Mouse (Mus musculus): ENCODE measurements around the gene Pdlim3. TPM values are rescaled to one million over a fixed set of nuclear protein-coding genes. Genes with fewer than 3 reads are reported as not detected.

The Pdlim3 gene
- polyA plus RNA-seq, 1 experiment from 2014 or later = 30.5 TPM

GRCm38 (mm10) chr8:45885775-45886174 is 514 bp downstream of the Pdlim3 start:
- H3K27ac ChIP-seq (replicated peaks; ENCODE audit: low read depth, low read length) = no peak overlapping the region
- H3K27me3 ChIP-seq (ENCODE audit: control insufficient read depth, insufficient read depth, low read length) = 0 out of 2 replicates have a peak, but pooled peaks cover 13% of the 10 kb centered on the region
- 0 out of 2 replicates have a peak, but pooled peaks cover 7% of the 10 kb centered on the region for H3K4me1 ChIP-seq (ENCODE audit: control insufficient read depth, insufficient read depth, low read length)
- H3K4me3 ChIP-seq (replicated peaks; ENCODE audit: low read depth, low read length) = peak overlapping the region; percentile 25
- WGBS = 48% methylated on average over 2 of the region's 2 CpGs
- ATAC-seq (ENCODE audit: low FRiP score, low TSS enrichment) = peak; percentile 50; the same call in 1 of the 2 replicates
- no peaks in the 10 kb centered on the region for H3K36me3 ChIP-seq (ENCODE audit: control insufficient read depth, insufficient read depth, low read length)
- DNase-seq = peak; percentile 19
- H3K9ac ChIP-seq (replicated peaks; ENCODE audit: low read length) = peak overlapping the region; percentile 3; the same call in 1 of the 2 replicates
- H3K9me3 ChIP-seq (ENCODE audit: control insufficient read depth, low read length) = no peaks in the 10 kb centered on the region
- peak overlapping the region; percentile 55 for H3K4me2 ChIP-seq (ENCODE audit: low read length)

GRCm38 (mm10) chr8:45889737-45890136 is 4.5 kb downstream of the Pdlim3 start:
- Histone ChIP-seq H3K4me3 (replicated peaks; ENCODE audit: low read depth, low read length) (no peak overlapping the region), H3K27ac (replicated peaks; ENCODE audit: low read depth, low read length) (no peak overlapping the region), H3K4me2 (ENCODE audit: low read length) (no peak overlapping the region), H3K9me3 (ENCODE audit: control insufficient read depth, low read length) (no peaks in the 10 kb centered on the region), H3K4me1 (ENCODE audit: control insufficient read depth, insufficient read depth, low read length) (0 out of 2 replicates have a peak, but pooled peaks cover 7% of the 10 kb centered on the region), H3K27me3 (ENCODE audit: control insufficient read depth, insufficient read depth, low read length) (0 out of 2 replicates have a peak, but pooled peaks cover 5% of the 10 kb centered on the region), H3K36me3 (ENCODE audit: control insufficient read depth, insufficient read depth, low read length) (no peaks in the 10 kb centered on the region), H3K9ac (replicated peaks; ENCODE audit: low read length) (no peak overlapping the region)
- DNase-seq (no peak), ATAC-seq (ENCODE audit: low FRiP score, low TSS enrichment) (no peak)
- 96% methylated on average over 7 of the region's 7 CpGs for WGBS

- no peak overlapping the region for H3K9ac ChIP-seq (replicated peaks; ENCODE audit: low read length)
- peaks cover 5% of the 10 kb centered on the region; the same call in 1 of the 2 replicates for H3K9me3 ChIP-seq (ENCODE audit: control insufficient read depth, low read length)
- 82% methylated on average over 3 of the region's 3 CpGs for WGBS
- no peaks in the 10 kb centered on the region for H3K36me3 ChIP-seq (ENCODE audit: control insufficient read depth, insufficient read depth, low read length)
- H3K4me1 ChIP-seq (ENCODE audit: control insufficient read depth, insufficient read depth, low read length) = no peaks in the 10 kb centered on the region
- no peak overlapping the region for H3K27ac ChIP-seq (replicated peaks; ENCODE audit: low read depth, low read length)
- no peak overlapping the region for H3K4me2 ChIP-seq (ENCODE audit: low read length)
- H3K27me3 ChIP-seq (ENCODE audit: control insufficient read depth, insufficient read depth, low read length) = no peaks in the 10 kb centered on the region
- ATAC-seq (ENCODE audit: low FRiP score, low TSS enrichment) (no peak), DNase-seq (no peak)
- no peak overlapping the region for H3K4me3 ChIP-seq (replicated peaks; ENCODE audit: low read depth, low read length)
These were observed 11.3 kb downstream of the Pdlim3 start for GRCm38 (mm10) chr8:45896590-45896989.

GRCm38 (mm10) chr8:45899783-45900182 is 14.5 kb downstream of the Pdlim3 start:
- Histone ChIP-seq H3K4me1 (ENCODE audit: control insufficient read depth, insufficient read depth, low read length) (no peaks in the 10 kb centered on the region), H3K9me3 (ENCODE audit: control insufficient read depth, low read length) (peaks cover 5% of the 10 kb centered on the region; the same call in 1 of the 2 replicates), H3K9ac (replicated peaks; ENCODE audit: low read length) (no peak overlapping the region), H3K27me3 (ENCODE audit: control insufficient read depth, insufficient read depth, low read length) (no peaks in the 10 kb centered on the region), H3K36me3 (ENCODE audit: control insufficient read depth, insufficient read depth, low read length) (no peaks in the 10 kb centered on the region), H3K27ac (replicated peaks; ENCODE audit: low read depth, low read length) (no peak overlapping the region), H3K4me2 (ENCODE audit: low read length) (no peak overlapping the region), H3K4me3 (replicated peaks; ENCODE audit: low read depth, low read length) (no peak overlapping the region)
- DNase-seq (peak; percentile 32), ATAC-seq (ENCODE audit: low FRiP score, low TSS enrichment) (no peak)
- WGBS = 52% methylated on average over 3 of the region's 3 CpGs

GRCm38 (mm10) chr8:45901626-45902025 is 16.4 kb downstream of the Pdlim3 start:
- no peak overlapping the region for H3K27ac ChIP-seq (replicated peaks; ENCODE audit: low read depth, low read length)
- H3K27me3 ChIP-seq (ENCODE audit: control insufficient read depth, insufficient read depth, low read length) = no peaks in the 10 kb centered on the region
- WGBS = 79% methylated on average over 8 of the region's 8 CpGs
- no peak overlapping the region for H3K9ac ChIP-seq (replicated peaks; ENCODE audit: low read length)
- no peaks in the 10 kb centered on the region for H3K4me1 ChIP-seq (ENCODE audit: control insufficient read depth, insufficient read depth, low read length)
- ATAC-seq (ENCODE audit: low FRiP score, low TSS enrichment) = no peak
- H3K4me2 ChIP-seq (ENCODE audit: low read length) = no peak overlapping the region
- no peak for DNase-seq
- no peaks in the 10 kb centered on the region for H3K9me3 ChIP-seq (ENCODE audit: control insufficient read depth, low read length)
- H3K36me3 ChIP-seq (ENCODE audit: control insufficient read depth, insufficient read depth, low read length) = no peaks in the 10 kb centered on the region
- H3K4me3 ChIP-seq (replicated peaks; ENCODE audit: low read depth, low read length) = no peak overlapping the region

GRCm38 (mm10) chr8:45903659-45904058 is 18.4 kb downstream of the Pdlim3 start:
- Histone ChIP-seq H3K27me3 (ENCODE audit: control insufficient read depth, insufficient read depth, low read length) (no peaks in the 10 kb centered on the region), H3K4me2 (ENCODE audit: low read length) (no peak overlapping the region), H3K36me3 (ENCODE audit: control insufficient read depth, insufficient read depth, low read length) (no peaks in the 10 kb centered on the region), H3K9ac (replicated peaks; ENCODE audit: low read length) (no peak overlapping the region), H3K27ac (replicated peaks; ENCODE audit: low read depth, low read length) (no peak overlapping the region), H3K4me3 (replicated peaks; ENCODE audit: low read depth, low read length) (no peak overlapping the region), H3K4me1 (ENCODE audit: control insufficient read depth, insufficient read depth, low read length) (no peaks in the 10 kb centered on the region), H3K9me3 (ENCODE audit: control insufficient read depth, low read length) (no peaks in the 10 kb centered on the region)
- no peak for ATAC-seq (ENCODE audit: low FRiP score, low TSS enrichment)
- whole genome bisulfite sequencing = 42% methylated on average over 3 of the region's 3 CpGs
- no peak for DNase-seq

GRCm38 (mm10) chr8:45905591-45906250 is 20.5 kb downstream of the Pdlim3 start:
- H3K4me2 ChIP-seq (ENCODE audit: low read length) = no peak overlapping the region
- no peaks in the 10 kb centered on the region for H3K36me3 ChIP-seq (ENCODE audit: control insufficient read depth, insufficient read depth, low read length)
- no peak overlapping the region for H3K9ac ChIP-seq (replicated peaks; ENCODE audit: low read length)
- H3K9me3 ChIP-seq (ENCODE audit: control insufficient read depth, low read length) = no peaks in the 10 kb centered on the region
- H3K4me3 ChIP-seq (replicated peaks; ENCODE audit: low read depth, low read length) = no peak overlapping the region
- H3K27me3 ChIP-seq (ENCODE audit: control insufficient read depth, insufficient read depth, low read length) = no peaks in the 10 kb centered on the region
- ATAC-seq (ENCODE audit: low FRiP score, low TSS enrichment) (no peak), DNase-seq (no peak)
- WGBS = 85% methylated on average over 7 of the region's 7 CpGs
- H3K27ac ChIP-seq (replicated peaks; ENCODE audit: low read depth, low read length) = no peak overlapping the region
- no peaks in the 10 kb centered on the region for H3K4me1 ChIP-seq (ENCODE audit: control insufficient read depth, insufficient read depth, low read length)

GRCm38 (mm10) chr8:45906251-45906619 is 21.0 kb downstream of the Pdlim3 start:
- H3K27ac ChIP-seq (replicated peaks; ENCODE audit: low read depth, low read length) = no peak overlapping the region
- no peaks in the 10 kb centered on the region for H3K4me1 ChIP-seq (ENCODE audit: control insufficient read depth, insufficient read depth, low read length)
- ATAC-seq (ENCODE audit: low FRiP score, low TSS enrichment) (no peak), DNase-seq (no peak)
- no peak overlapping the region for H3K4me3 ChIP-seq (replicated peaks; ENCODE audit: low read depth, low read length)
- no peak overlapping the region for H3K4me2 ChIP-seq (ENCODE audit: low read length)
- no peaks in the 10 kb centered on the region for H3K9me3 ChIP-seq (ENCODE audit: control insufficient read depth, low read length)
- H3K9ac ChIP-seq (replicated peaks; ENCODE audit: low read length) = no peak overlapping the region
- H3K27me3 ChIP-seq (ENCODE audit: control insufficient read depth, insufficient read depth, low read length) = no peaks in the 10 kb centered on the region
- no peaks in the 10 kb centered on the region for H3K36me3 ChIP-seq (ENCODE audit: control insufficient read depth, insufficient read depth, low read length)
- WGBS = 88% methylated on average over 4 of the region's 4 CpGs

- Histone ChIP-seq H3K9me3 (ENCODE audit: control insufficient read depth, low read length) (no peaks in the 10 kb centered on the region), H3K4me2 (ENCODE audit: low read length) (no peak overlapping the region), H3K9ac (replicated peaks; ENCODE audit: low read length) (no peak overlapping the region), H3K4me3 (replicated peaks; ENCODE audit: low read depth, low read length) (no peak overlapping the region), H3K36me3 (ENCODE audit: control insufficient read depth, insufficient read depth, low read length) (no peaks in the 10 kb centered on the region), H3K27ac (replicated peaks; ENCODE audit: low read depth, low read length) (no peak overlapping the region), H3K27me3 (ENCODE audit: control insufficient read depth, insufficient read depth, low read length) (no peaks in the 10 kb centered on the region), H3K4me1 (ENCODE audit: control insufficient read depth, insufficient read depth, low read length) (no peaks in the 10 kb centered on the region)
- DNase-seq = no peak
- WGBS = 93% methylated on average over 11 of the region's 11 CpGs
- ATAC-seq (ENCODE audit: low FRiP score, low TSS enrichment) = no peak
These were observed 28.4 kb downstream of the Pdlim3 start for GRCm38 (mm10) chr8:45913707-45914106.
